Mouse (Mus musculus) gastrocnemius, adult 8-10 months (tissue): ENCODE measurements at regions not wholly inside any gene's neighbourhood (a gene's known extent, or its start where the extent isn't known, plus 50 kb on each side); places are given as distances from the start of the nearest gene placed in this dataset.
A peak's percentile ranks its signal among the peaks of the same experiment; 100 is the strongest.

Source experiments
- DNase-seq, 2 experiments: peaks; one replicate each; pipeline ENCODE4 v3.0.0; 2022; ENCODE audit warnings: low spot score in 2 of 2

DNA sequence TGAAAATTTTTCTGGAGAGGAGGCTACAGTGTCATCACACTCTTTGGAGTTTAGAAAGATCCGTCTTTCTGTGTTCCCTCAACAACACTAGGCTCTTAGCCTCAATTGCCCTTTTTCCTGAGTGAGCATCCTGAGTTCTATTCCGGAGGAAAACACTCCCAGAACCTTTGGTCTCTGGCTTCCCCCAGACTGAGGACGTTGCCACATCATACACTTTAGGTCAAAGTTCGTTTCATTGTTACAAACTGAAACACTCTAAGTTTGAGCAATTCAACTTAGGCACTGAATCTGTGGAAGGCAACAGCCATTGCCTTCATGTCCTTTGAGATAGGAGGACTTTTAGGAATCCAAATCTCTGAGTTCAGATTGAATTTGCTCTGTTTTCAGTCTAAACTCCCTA lies 85.0 kb downstream of the Arl4a start:
- DNase-seq: no peak

GRCm38 (mm10) chr12:39951911-39952310 lies 85.9 kb downstream of the Arl4a start:
- DNase-seq: no peak

DNA sequence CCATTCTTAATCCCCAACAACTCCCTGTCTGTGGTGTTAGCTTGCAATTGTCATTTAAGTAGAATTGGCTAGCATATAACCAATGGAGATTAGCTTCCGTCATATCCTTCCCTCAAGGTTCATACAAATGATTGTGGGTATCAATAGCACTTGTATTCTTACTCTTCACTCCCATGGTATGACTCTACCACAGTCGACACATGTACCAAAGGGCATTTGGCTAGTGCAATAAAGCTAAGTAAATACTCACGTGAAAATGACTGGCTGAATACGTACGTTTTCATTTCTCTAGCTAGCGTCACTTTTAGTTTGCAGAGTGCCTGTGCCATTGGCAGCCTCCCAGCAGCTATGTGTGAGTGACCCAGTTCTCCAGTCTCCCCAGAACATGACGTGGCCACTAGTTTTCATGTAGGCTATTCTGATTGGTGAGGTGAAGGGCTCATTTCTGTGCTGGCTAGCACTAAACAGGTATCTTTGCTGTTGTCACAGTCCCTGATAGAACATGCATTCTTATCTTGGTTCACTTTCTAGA lies 87.5 kb downstream of the Arl4a start:
- DNase-seq: no peak

DNA sequence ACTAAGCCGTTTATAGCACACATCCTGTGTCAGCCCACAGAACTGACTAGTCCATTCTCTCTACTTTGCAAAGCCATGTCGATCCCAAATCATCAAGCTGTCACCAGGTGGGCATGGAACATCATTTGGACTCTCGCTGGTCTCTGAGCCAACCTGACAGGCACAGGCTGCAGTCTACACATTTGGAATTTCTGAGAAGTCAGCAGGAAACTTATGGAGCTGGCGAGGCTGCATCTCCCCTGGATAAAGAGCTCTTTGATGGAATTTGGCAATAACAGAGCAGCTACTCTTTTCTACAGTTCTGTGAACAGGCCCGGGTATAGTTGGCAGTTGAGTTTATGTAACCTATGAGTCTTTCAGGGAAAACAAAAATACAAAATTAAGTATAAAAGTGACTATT lies 94.9 kb downstream of the Arl4a start:
- no peak for DNase-seq

- no peak for DNase-seq
These were observed 96.7 kb downstream of the Arl4a start for GRCm38 (mm10) chr12:39941162-39941561.

GRCm38 (mm10) chr12:39939017-39939416 lies 98.8 kb downstream of the Arl4a start:
- DNase-seq: no peak

- DNase-seq: no peak
These were observed 99.6 kb downstream of the Arl4a start for GRCm38 (mm10) chr12:39938211-39938610.

GRCm38 (mm10) chr12:39936331-39936730 lies 101.5 kb downstream of the Arl4a start:
- DNase-seq: no peak

DNA sequence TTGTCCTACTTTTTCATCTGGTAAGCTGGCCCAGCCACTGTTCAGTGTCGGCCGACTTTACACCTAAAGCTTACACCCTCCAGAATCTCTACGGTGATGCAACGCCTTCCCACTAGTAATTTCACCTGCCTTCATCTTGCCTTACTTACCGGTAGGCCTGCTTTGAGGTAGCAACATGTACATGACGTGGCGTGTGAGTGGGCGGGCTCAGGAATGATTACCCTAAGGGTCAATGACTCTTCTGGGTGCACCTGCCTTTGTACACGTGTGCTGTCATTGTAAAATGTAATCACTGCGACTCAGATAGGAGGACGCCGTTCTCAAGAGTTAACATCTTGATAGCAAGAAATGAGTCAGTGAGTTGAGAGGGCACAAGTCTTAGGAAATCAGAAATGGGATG lies 102.0 kb downstream of the Arl4a start:
- no peak for DNase-seq

- no peak for DNase-seq
These were observed 102.9 kb downstream of the Arl4a start for GRCm38 (mm10) chr12:39934877-39935276.

DNA sequence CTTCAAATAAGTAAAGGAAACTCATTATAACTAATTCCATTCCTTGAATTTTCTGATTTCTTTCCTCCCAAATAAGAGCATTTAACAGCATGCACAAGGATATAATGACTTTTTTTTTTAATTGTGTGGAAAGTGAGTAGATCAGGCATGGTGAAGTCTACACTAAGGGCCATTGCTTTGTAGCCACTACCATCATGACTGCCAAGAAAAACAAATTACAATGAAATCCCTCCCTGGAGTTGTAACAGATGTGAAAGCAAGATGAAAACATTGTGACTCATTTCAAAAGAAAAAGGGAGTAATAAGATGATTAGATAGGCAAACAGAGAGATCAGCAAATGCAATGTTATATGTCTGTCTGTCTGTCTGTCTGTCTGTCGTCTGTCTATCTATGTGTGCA lies 106.6 kb downstream of the Arl4a start:
- no peak for DNase-seq

- no peak for DNase-seq
These were observed 109.9 kb downstream of the Arl4a start for GRCm38 (mm10) chr12:39927902-39928301.

- DNase-seq: peak in 1 of 2 experiments; percentile 22
These were observed 110.8 kb downstream of the Arl4a start for GRCm38 (mm10) chr12:39927014-39927413.

GRCm38 (mm10) chr12:39921481-39921880 lies 116.3 kb downstream of the Arl4a start:
- no peak for DNase-seq

DNA sequence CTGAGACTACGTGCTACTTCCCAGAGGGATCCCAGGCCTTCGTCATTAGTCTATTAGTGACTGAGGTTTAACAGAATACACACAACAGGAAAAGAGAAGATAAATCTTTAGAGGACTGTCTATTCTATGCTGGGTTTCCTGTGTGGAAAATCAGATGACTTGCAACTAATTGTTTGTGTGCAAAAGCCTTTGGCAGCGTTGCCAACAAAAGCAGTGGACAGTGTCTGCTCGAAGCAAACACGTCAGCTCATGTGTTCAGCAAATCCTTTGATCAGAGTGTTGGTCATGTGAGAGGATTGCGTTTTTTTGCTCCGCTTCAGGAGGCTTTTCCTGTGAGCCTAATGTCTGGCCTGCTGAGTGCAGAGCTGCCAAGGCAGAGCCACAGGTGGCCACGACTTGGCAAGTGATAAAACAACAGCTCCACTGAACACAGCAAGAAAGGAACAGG lies 117.3 kb downstream of the Arl4a start:
- no peak for DNase-seq

GRCm38 (mm10) chr12:39919909-39920308 lies 117.9 kb downstream of the Arl4a start:
- DNase-seq: no peak

DNA sequence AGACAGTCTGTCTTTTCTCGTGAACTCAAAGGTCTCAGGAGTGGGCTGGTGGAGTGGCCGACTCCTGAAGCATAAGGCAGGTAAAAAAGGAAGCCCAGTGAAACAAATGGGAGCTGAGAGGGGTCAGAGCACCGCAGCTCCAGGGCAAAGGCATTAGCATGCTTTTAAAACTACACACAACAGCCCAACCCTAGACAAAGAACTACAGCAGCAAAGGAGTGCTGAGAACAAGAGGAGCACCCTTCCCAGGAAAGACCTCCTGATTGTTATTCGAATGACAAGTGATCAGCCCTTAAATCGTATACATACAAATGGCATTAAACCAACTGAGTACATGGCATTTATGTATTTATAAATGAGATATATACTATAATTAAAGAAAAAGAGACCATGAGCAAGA lies 149.3 kb downstream of the Arl4a start:
- no peak for DNase-seq

DNA sequence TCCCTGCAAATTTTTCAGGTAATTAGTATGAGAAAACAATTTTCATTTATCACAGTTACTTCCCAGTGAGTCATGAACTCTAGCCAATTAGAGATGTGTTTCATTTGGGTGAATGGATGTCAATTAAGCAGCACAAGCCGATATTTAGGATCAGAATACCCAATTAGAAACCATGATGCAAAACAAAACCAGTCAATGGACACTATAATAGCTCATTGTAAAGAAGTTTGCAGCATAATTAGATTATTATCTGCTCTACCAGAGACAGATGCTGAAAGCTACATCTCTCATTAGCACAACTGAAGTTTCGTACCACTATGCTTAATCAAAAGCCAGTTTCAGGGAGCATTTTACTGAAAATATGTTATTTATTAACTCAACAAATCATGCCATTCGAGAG lies 152.5 kb downstream of the Arl4a start:
- no peak for DNase-seq

DNA sequence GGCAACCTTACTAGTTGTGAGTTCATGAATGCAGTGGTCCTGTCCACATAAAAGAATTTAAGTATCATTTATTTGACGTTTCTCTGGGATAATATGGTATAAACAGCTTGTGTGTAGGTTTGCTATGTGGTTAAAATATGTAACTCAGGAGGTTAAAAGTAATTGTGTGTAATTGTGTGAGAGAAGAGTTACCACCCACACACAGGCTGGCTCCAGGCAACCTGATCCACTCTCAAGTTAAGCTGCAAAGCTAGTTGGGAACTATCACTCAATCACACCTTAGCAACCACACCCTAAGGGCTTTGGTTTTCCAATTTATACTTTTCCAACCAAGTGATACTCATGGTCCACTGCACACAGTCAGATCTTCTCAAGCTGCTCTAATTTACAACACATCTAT lies 157.5 kb downstream of the Arl4a start:
- no peak for DNase-seq

- no peak for DNase-seq
These were observed 163.9 kb downstream of the Arl4a start for GRCm38 (mm10) chr12:39873917-39874316.

GRCm38 (mm10) chr12:39861797-39862196 lies 176.0 kb downstream of the Arl4a start:
- DNase-seq: no peak

DNA sequence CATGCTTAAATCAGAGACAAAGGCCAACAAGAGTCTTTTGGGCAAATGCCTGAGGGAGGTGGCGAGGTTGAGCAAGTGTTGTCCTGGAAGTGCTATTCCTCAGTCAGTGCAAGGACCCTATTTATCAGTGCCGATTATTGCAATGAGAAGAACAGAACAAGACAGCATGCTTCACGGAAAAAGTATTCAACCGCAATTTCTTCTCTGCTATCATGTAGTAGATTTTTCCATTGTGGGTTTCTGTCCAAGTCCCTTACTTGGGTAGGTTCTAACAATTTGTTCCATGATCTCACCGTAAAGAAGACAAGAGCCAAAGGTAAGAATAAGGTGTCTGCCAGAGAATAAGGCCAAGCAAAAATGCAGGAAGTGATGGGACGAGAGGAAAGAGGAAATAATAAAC lies 186.2 kb downstream of the Arl4a start:
- DNase-seq: no peak

DNA sequence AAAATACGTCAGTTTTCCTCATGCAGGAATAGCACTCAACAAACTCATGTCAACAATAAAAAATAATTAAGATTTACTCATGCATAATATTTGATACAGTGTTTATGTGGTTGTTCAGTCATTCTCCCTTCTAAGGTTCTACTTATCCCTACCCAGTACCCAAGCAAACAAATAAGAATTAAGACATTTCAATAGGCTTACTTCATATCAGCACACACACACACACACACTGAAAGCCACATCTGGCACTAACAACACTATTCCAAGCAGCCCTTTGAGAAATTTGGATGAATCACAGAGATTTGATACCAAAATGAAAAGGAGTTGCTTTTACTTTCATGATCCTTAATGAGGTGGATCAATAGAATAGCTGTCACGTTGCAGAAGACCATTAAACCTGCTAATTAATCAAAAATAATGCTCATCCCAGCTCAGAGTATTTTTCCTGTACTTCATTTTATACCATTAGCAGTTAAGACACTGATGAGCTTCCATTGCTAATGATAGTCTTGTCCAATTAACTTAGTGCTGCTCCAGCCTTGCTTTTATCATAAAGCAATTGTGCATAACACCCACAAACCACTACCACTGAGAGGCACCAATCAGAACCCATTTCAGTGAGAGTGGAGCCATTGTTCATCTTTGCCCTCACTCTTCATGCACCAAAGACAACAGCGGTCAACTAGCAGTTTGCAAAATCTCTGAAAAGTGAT lies 188.3 kb downstream of the Arl4a start:
- no peak for DNase-seq

DNA sequence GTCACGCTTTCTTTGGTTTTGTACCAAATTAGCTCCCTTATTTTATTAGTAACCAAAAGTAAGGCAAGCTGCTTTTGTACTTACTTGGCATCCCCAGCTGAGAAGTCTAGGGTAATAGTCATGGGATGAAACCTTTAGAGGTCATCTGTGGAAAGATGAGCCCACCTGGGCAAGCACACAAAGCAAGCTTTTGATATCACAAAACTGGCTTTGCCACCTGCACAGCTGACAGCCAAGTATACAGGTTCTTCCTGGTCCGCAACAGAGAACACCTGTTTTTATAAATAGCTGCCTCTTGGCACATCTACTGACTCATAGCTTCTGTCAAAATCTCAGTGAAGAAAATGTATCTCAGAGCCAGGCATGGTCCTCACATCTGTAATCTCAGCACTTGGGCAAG lies 197.2 kb downstream of the Arl4a start:
- DNase-seq: no peak
